Mouse (Mus musculus): ENCODE data around the gene Gm43064. TPM values are rescaled to one million over a fixed set of nuclear protein-coding genes. Genes with fewer than 3 reads are reported as not detected.

Gm43064 gene
- not detected in 2 replicates for polyA plus RNA-seq (2012; ENCODE audit: insufficient read depth, insufficient read length, missing spikeins)

DNA sequence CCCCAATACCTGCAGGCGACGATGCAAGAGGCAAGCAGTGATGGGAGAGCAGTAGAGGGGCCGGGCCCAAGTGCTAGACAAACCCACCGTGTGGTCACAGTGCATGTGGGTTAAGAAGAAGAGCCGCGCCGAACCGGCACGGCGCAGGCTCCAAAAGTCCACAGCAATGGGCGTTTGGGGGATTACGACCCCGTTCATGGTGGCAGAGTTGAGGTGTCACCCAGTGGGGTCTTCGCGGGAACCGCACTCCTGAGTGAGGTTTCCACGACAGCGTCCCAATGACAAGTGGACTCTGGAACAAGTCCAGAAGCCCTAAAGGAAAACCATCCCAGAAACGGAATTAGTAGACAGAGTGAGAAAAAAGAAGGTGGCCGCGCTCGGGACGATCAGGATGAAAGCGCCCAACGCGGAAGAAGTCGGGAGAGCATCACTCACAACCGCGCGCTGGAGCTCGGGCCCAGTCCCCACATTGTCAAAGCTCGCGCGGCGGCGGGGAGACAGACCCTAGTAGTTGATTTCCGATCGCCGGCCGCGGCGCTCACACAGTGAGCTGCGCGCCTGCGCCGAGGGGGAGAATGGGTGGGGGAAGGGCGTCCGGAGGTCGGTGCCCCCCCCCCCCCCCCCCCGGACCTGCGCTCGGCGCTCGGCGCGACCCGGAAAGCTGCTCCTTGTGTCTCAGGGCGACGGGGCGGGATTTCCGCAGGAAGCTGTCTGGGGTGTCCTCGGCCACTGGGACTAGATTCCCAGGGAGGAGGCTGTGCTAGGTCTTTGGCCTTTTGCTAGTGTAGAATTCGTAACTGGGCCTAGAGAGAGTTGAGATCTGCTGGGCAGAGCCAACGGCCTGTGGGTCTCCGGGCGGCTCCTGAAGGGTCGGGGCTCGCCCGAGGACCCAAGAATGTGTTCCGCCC, at the start of gene Gm43064, which contains the start of the genes Dclre1b and Ap4b1:
TSS of gene Gm43064 (plus strand) at position 683 of the 908 bp plus-strand sequence.
TSS of gene Dclre1b (minus strand) at position 554 of the 908 bp plus-strand sequence.
TSS of gene Ap4b1 (plus strand) at position 630 of the 908 bp plus-strand sequence.
- H3K4me1 ChIP-seq (ENCODE audit: control insufficient read depth, insufficient read depth, low read length) = peaks cover 30% of the 10 kb centered on the region
- TF ChIP-seq CTCF (IDR thresholded peaks at IDR 0.05; ENCODE audit: low read depth, low read length) (no peak), POLR2A (IDR thresholded peaks at IDR 0.05; ENCODE audit: borderline replicate concordance, low read depth, low read length) (peak; percentile 66; the same call in 1 of the 2 replicates)
- H3K4me3 ChIP-seq (ENCODE audit: insufficient read depth, low read length) = peak within 1 kb of the TSS; percentile 99
- peak within 1 kb of the TSS; percentile 92 for H3K27ac ChIP-seq (ENCODE audit: insufficient read depth, low read depth, low read length)

DNA sequence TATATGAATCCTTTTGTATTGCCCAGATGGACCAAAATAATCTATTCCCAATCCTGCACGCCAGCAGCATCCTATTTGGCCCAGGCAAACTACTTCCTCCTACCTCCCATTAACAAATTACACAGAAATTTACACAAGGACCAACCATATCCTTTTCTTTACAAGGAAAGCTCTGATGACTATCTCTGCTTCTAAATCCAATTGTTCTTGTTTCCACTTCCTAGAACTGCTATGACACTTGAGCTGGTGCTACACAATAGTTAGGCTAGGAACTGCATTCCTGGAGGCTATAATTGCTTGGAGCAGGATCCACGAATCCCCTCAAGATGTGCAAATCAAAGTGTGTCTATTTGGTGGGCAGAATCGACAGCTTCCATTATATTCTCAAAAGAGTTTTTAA, 42.6 kb upstream of the Gm43064 start:
- H3K4me1 ChIP-seq (ENCODE audit: control insufficient read depth, insufficient read depth, low read length) = peaks cover 4% of the 10 kb centered on the region
- H3K27ac ChIP-seq (ENCODE audit: insufficient read depth, low read depth, low read length) = no peak overlapping the region
- TF ChIP-seq CTCF (IDR thresholded peaks at IDR 0.05; ENCODE audit: low read depth, low read length) (no peak), POLR2A (IDR thresholded peaks at IDR 0.05; ENCODE audit: borderline replicate concordance, low read depth, low read length) (no peak)
- H3K4me3 ChIP-seq (ENCODE audit: insufficient read depth, low read length) = no peak overlapping the region

DNA sequence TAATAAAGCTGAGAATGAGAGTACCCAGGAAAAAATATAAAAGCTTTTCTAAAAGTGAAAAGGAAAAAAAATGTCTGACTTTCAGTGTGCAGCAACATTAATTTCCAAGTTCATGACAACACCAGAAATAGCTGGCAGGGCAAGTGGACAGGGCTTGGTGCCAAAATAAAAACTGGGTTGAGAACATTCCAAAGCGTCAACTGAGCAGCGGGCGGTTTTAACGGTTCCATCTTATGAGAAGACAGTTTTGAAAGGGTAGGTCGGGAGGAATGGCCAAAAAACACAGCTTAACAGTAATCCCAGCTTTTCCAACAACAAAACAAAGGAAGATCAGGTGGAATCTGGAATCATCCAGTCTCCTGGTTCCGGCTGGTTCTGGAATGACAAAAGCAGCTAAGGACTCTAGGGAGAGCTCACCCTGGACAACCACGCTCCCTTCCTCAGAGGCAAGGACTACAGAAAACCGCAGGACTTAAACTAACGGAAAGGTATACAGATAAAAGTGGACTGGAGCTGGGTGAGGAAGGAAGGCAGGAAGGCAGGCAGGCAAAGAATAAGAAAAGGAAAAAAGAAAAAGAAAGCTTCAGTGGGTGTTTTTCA, 37.7 kb upstream of the Gm43064 start:
- no peak overlapping the region for H3K27ac ChIP-seq (ENCODE audit: insufficient read depth, low read depth, low read length)
- TF ChIP-seq CTCF (IDR thresholded peaks at IDR 0.05; ENCODE audit: low read depth, low read length) (no peak), POLR2A (IDR thresholded peaks at IDR 0.05; ENCODE audit: borderline replicate concordance, low read depth, low read length) (no peak)
- H3K4me1 ChIP-seq (ENCODE audit: control insufficient read depth, insufficient read depth, low read length) = peaks cover 28% of the 10 kb centered on the region
- H3K4me3 ChIP-seq (ENCODE audit: insufficient read depth, low read length) = no peak overlapping the region

DNA sequence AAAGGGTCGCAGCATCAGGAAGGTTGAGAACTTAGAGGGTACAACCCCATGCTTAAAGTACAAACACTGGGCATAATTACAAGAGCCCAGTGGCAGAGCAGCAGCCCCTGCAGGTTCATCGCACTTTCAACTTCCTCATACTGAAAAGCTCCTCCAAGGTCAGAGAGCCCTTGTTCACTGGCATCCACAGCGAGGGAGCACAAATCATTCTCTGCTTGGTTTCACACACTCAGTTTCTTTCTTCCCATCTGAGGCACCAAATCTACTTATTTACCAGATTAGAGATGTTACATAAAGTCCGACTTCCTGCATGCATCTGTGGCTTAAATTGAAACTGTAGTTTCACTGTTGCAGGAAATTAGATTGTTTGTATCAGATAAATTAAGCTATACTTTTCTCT, 36.5 kb upstream of the Gm43064 start:
- Histone ChIP-seq H3K4me1 (ENCODE audit: control insufficient read depth, insufficient read depth, low read length) (peaks cover 28% of the 10 kb centered on the region), H3K4me3 (ENCODE audit: insufficient read depth, low read length) (no peak overlapping the region), H3K27ac (ENCODE audit: insufficient read depth, low read depth, low read length) (no peak overlapping the region)
- no peak for TF ChIP-seq CTCF (IDR thresholded peaks at IDR 0.05; ENCODE audit: low read depth, low read length)

DNA sequence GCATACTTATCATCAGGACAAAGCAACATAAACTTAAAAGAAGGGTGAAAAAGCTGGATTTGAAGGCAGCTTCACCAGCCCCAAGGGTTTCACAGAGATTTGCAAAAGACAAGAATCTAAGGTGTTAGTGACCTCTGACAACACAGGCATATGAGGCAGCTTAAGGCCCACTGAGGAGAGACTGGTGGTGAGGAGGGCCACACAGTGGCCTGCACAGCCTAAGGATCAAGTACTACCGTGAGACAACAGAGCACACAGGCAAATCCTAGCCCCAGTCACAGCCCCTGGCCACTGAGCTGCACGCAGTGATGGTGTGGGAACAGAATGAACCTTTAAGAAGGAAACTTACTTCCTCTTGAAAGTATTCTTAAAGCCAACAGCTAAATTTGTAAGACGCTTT, 35.9 kb upstream of the Gm43064 start:
- TF ChIP-seq CTCF (IDR thresholded peaks at IDR 0.05; ENCODE audit: low read depth, low read length) (no peak), POLR2A (IDR thresholded peaks at IDR 0.05; ENCODE audit: borderline replicate concordance, low read depth, low read length) (no peak)
- H3K27ac ChIP-seq (ENCODE audit: insufficient read depth, low read depth, low read length) = peak overlapping the region; percentile 14
- H3K4me1 ChIP-seq (ENCODE audit: control insufficient read depth, insufficient read depth, low read length) = peaks cover 32% of the 10 kb centered on the region
- no peak overlapping the region for H3K4me3 ChIP-seq (ENCODE audit: insufficient read depth, low read length)

DNA sequence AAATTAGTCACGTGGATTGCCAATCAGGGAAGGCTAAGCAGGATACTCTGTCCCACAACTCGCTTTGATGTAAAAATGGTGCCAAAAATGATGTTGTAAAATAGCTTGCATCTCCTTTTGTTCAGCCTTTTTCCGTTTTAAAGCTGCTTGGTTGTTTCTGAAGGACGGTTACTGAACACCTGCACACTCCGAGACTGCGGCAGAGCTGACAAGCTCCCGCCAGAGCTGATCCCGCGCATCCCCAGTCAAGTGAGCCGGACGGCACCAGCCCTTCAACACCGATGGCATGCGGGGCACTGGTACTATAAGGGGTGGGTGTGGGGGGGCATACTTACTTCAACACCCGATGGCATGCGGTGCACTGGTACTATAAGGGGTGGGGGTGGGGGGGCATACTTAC, 35.4 kb upstream of the Gm43064 start:
- Histone ChIP-seq H3K4me3 (ENCODE audit: insufficient read depth, low read length) (no peak overlapping the region), H3K4me1 (ENCODE audit: control insufficient read depth, insufficient read depth, low read length) (peaks cover 36% of the 10 kb centered on the region), H3K27ac (ENCODE audit: insufficient read depth, low read depth, low read length) (no peak overlapping the region)
- TF ChIP-seq CTCF (IDR thresholded peaks at IDR 0.05; ENCODE audit: low read depth, low read length) = no peak
- no peak for TF ChIP-seq POLR2A (IDR thresholded peaks at IDR 0.05; ENCODE audit: borderline replicate concordance, low read depth, low read length)

DNA sequence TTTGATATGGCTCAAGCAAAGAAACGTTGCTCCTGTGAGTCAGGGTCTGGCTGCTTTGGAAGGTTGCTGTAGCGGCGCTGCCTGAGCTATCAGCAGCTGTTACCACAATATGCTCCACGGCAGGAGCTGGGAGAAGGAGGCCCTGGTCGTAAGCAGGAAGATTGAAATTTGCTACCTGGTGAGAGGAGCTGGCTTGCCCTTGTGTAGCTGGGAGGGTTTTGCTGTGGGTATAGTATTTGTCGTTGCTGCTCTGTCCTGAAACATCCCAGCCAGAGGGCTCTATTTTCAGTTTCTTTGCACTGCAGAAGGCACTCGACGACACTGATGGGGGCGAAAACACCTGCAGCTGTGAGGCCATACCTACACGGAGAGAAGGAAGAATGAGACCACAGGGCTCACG, 31.4 kb upstream of the Gm43064 start:
- TF ChIP-seq CTCF (IDR thresholded peaks at IDR 0.05; ENCODE audit: low read depth, low read length) (no peak), POLR2A (IDR thresholded peaks at IDR 0.05; ENCODE audit: borderline replicate concordance, low read depth, low read length) (no peak)
- Histone ChIP-seq H3K4me1 (ENCODE audit: control insufficient read depth, insufficient read depth, low read length) (peaks cover 50% of the 10 kb centered on the region), H3K4me3 (ENCODE audit: insufficient read depth, low read length) (no peak overlapping the region), H3K27ac (ENCODE audit: insufficient read depth, low read depth, low read length) (no peak overlapping the region)

DNA sequence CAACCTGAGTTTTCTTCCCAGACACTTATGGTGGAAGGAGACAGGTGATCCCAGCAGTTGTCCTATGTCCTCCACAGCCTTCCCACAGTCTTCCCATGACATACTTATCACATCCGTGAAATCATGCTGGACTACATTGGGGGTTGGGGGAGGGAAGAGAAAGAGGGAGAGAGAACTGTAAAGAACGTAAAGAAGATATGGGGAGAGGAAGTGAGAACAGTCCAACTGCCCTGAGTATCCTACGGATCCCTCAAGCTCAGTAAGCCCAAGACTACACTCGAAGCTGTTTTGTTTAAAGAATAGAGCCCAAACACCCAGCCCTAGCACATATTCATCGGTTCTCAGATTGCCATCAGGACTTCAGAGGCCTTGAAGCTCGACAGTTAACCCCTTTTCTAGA, 30.7 kb upstream of the Gm43064 start:
- no peak for TF ChIP-seq CTCF (IDR thresholded peaks at IDR 0.05; ENCODE audit: low read depth, low read length)
- TF ChIP-seq POLR2A (IDR thresholded peaks at IDR 0.05; ENCODE audit: borderline replicate concordance, low read depth, low read length) = no peak
- peak overlapping the region; percentile 22; the same call in 1 of the 2 replicates for H3K27ac ChIP-seq (ENCODE audit: insufficient read depth, low read depth, low read length)

DNA sequence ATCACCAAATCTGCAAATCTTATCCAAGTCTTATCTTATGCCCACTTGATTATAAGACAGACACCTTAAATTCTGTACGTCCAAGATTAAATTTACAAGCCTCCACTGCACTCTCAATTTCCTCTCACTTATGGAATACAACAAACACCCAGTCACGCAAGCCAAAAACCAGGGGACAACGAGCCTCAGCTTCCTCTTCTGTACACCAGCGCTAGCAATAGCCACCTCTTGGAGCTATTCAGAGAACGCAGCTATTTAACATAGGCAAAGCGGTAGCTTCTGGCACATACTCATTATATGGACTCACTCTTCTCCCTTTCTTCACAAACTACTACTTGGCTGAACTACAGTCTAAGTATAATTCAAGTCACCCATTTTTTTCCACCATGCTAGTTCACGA, 30.2 kb upstream of the Gm43064 start:
- Histone ChIP-seq H3K4me3 (ENCODE audit: insufficient read depth, low read length) (no peak overlapping the region), H3K4me1 (ENCODE audit: control insufficient read depth, insufficient read depth, low read length) (peaks cover 52% of the 10 kb centered on the region), H3K27ac (ENCODE audit: insufficient read depth, low read depth, low read length) (0 out of 2 replicates have a peak overlapping the region, but pooled peaks have one; percentile 4)
- TF ChIP-seq POLR2A (IDR thresholded peaks at IDR 0.05; ENCODE audit: borderline replicate concordance, low read depth, low read length) (no peak), CTCF (IDR thresholded peaks at IDR 0.05; ENCODE audit: low read depth, low read length) (no peak)

More for the DNA sequence above, 30.7 kb upstream of the Gm43064 start:
- Histone ChIP-seq H3K4me1 (ENCODE audit: control insufficient read depth, insufficient read depth, low read length) (peaks cover 50% of the 10 kb centered on the region), H3K4me3 (ENCODE audit: insufficient read depth, low read length) (no peak overlapping the region; the same call in 1 of the 2 replicates)

DNA sequence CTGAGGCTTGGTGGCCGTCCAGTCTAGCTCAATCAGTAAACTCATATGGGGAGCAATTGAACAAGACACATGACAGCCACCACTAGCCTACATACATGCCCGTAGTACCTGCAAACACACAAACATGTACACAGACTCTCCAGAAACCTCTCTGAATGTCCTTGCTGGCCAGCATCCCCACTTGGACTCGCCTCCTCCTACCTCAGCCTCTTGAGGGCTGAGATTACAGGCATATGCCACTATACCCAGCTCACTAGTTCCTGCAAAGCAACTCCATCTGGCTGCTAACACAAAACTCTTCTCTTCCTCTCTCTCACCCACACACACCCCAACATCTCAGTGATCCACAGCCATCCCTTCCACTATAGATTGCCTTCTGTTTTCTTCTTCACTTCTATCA, 29.1 kb upstream of the Gm43064 start:
- TF ChIP-seq POLR2A (IDR thresholded peaks at IDR 0.05; ENCODE audit: borderline replicate concordance, low read depth, low read length) (no peak), CTCF (IDR thresholded peaks at IDR 0.05; ENCODE audit: low read depth, low read length) (no peak)
- H3K27ac ChIP-seq (ENCODE audit: insufficient read depth, low read depth, low read length) = no peak overlapping the region
- peaks cover 58% of the 10 kb centered on the region for H3K4me1 ChIP-seq (ENCODE audit: control insufficient read depth, insufficient read depth, low read length)
- H3K4me3 ChIP-seq (ENCODE audit: insufficient read depth, low read length) = no peak overlapping the region

All from bone marrow macrophage, adult 2 months (primary cell).